Mouse (Mus musculus) stomach, adult 2 months (tissue): ENCODE data around the gene Gm6685. TPM values are rescaled to one million over a fixed set of nuclear protein-coding genes. Genes with fewer than 3 reads are reported as not detected.

ENCODE experiments used
- polyA plus RNA-seq: library from polyadenylated mRNA; depleted of rRNA; stranded (reverse); fragments of >200 nt; gene quantifications from 2 replicates; pipeline ENCODE4 v1.2.3, GENCODE M21; 2012; rRNA removed

Gene Gm6685
- 0.11 TPM in 1 of 2 replicates, not detected in the other for polyA plus RNA-seq

DNA sequence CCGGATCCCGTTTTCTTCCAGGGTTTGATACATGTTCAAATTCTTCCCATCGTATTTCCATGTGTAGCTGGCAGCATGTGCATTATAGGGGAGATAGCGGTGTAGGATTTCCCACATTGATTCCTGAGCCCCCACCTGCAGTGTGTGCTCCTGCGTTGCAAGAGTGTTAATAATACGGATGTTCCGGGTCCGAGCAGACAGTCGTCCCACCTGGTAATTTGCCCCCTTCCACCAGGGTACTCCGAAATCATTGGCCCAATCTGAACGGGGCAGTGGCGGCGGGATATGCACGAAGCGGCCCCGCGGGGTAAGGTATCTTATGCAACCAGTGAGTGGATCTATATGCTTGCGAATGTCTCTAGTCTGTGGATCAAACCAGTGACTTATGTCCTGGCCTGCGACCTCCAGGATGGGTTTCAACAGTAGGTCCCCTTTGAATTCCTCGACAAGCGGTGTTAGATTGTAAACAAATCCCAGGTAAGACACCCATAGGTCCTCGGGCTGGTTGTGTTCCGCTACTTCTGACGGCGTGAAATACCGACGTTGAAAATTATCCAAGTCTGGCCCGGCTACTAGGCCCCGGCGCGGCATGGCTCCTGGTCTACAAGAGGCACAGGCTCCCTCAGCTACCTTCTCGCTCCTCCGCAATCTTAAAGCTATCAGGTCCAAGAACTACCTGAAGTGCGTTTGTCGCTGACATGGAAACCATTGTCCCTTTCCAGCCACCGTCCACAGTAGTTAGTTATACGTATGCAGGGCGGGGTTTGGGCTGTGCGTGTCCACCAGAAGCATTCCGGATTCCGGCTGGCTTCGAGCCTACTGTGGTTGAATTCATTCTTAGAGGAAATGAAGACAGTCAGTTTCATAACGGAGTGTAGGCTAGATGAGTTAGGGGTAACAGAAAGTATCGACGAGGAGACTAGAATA is at the start of gene Gm6685:
Gm6685 (minus strand) TSS at position 644 of the 927 bp plus-strand sequence.

Other genes with a start within 250 kb of the Gm6685 start
- 0.25 and 0.50 TPM in 2 replicates for gene Ccdc85a, start 244.5 kb upstream of the Gm6685 start, polyA plus RNA-seq